Mouse (Mus musculus) testis, adult 2 months (tissue): ENCODE results near the gene Cyp8b1.

Experiments used
- CTCF ChIP-seq: fragments of 200-500 bp; IDR thresholded peaks from 2 replicates; pipeline ENCODE4 v1.5.1; 2012; ENCODE audit warnings: low read depth, mild to moderate bottlenecking, inconsistent platforms, low read length, moderate library complexity; ENCODE audit not compliant: control insufficient read depth, insufficient read depth, insufficient replicate concordance
- POLR2A ChIP-seq: fragments of 200-500 bp; IDR thresholded peaks from 2 replicates; pipeline ENCODE4 v1.6.1; 2012; ENCODE audit warnings: low read depth, mild to moderate bottlenecking, inconsistent platforms, low read length, moderate library complexity; ENCODE audit not compliant: control insufficient read depth

GRCm38 (mm10) chr9:121937451-121937864 is 21.4 kb upstream of the Cyp8b1 start:
- TF ChIP-seq CTCF (no peak), POLR2A (no peak)
